Mouse (Mus musculus) spleen, postnatal 36 days (tissue): ENCODE measurements at regions not wholly inside any gene's neighbourhood (a gene's known extent, or its start where the extent isn't known, plus 50 kb on each side); places are given as distances from the start of the nearest gene placed in this dataset.
"Not testable (repeated sequence)": the region's sequence is repeated elsewhere in the genome, so short reads cannot be mapped to it uniquely, and the experiment has no call there.

Source experiments
- DNase-seq, 2 experiments: peaks; one replicate each; pipeline ENCODE4 v3.0.0; 2022; ENCODE audit warnings: low spot score in 2 of 2, mixed read lengths in 1 of 2

- peak; percentile 34 to 43 for DNase-seq
Measured at GRCm38 (mm10) chr1:95397188-95397587, 83.8 kb downstream of the Fam174a start.

GRCm38 (mm10) chr1:95399764-95400163 lies 86.3 kb downstream of the Fam174a start:
- DNase-seq, result no peak

GRCm38 (mm10) chr1:95422253-95422652 lies 108.8 kb downstream of the Fam174a start:
- no peak for DNase-seq

- DNase-seq, result no peak
Measured at GRCm38 (mm10) chr1:95425420-95425819, 112.0 kb downstream of the Fam174a start.

GRCm38 (mm10) chr1:95437155-95437554 lies 123.7 kb downstream of the Fam174a start:
- no peak for DNase-seq

- DNase-seq, result no peak
Measured at GRCm38 (mm10) chr1:95445541-95445940, 132.1 kb downstream of the Fam174a start.

- DNase-seq, result peak; percentile 21 to 36
Measured at GRCm38 (mm10) chr1:95448962-95449558, 135.6 kb downstream of the Fam174a start.

- peak; percentile 52 to 62 for DNase-seq
Measured at GRCm38 (mm10) chr1:95450920-95451332, 137.5 kb downstream of the Fam174a start.

GRCm38 (mm10) chr1:95451755-95452154 lies 138.3 kb downstream of the Fam174a start:
- DNase-seq, result peak; percentile 38 to 73

- no peak for DNase-seq
Measured at GRCm38 (mm10) chr1:95454246-95454645, 140.8 kb downstream of the Fam174a start.

- no peak for DNase-seq
Measured at GRCm38 (mm10) chr1:95459355-95459754, 145.9 kb downstream of the Fam174a start.

- DNase-seq, result no peak
Measured at GRCm38 (mm10) chr1:95468095-95468494, 154.7 kb downstream of the Fam174a start.

GRCm38 (mm10) chr1:95468772-95469171 lies 155.3 kb downstream of the Fam174a start:
- no peak for DNase-seq

GRCm38 (mm10) chr1:95470491-95470890 lies 157.1 kb downstream of the Fam174a start:
- no peak for DNase-seq

GRCm38 (mm10) chr1:95493004-95493403 lies 174.4 kb downstream of the St8sia4 start:
- DNase-seq, result no peak

- not testable (repeated sequence) for DNase-seq
Measured at GRCm38 (mm10) chr1:95500671-95501070, 166.7 kb downstream of the St8sia4 start.

GRCm38 (mm10) chr1:95508718-95509117 lies 158.7 kb downstream of the St8sia4 start:
- no peak for DNase-seq

- peak in 1 of 2 experiments; percentile 21 for DNase-seq
Measured at GRCm38 (mm10) chr1:95528726-95529125, 138.6 kb downstream of the St8sia4 start.

GRCm38 (mm10) chr1:95531017-95531416 lies 136.4 kb downstream of the St8sia4 start:
- DNase-seq, result no peak
